51 mouse cellular contexts compared by ENCODE assay signal in the genomic region with DNA sequence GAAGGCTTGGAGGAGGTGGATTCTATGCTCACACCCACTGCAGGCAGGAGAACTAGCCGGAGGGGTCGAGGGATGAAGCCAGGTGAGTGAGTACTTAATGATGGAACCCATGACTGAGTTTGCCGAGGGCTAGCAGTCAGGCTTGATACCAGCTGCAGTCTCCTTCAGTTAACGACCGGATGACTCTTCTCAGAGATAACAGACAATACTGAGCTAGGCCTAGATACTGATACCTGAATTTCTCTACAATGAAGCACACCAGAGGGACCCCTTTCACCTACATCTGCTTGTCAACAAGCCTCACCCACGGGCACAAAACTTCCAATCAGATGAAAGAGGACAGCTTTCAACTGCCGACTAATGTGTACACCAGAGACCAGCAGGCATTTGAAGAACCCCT. TPM values are rescaled to one million over a fixed set of nuclear protein-coding genes. Genes with fewer than 3 reads are reported as not detected.
"Had no signal": no experiment of that assay in that cellular context is flagged by ENCODE, and none has a peak within 500 bp of the region (broad histone marks: within the 10 kb centered on the region; RNA-seq: fewer than 3 reads in every experiment).

No protein-coding gene starts in this region.

- H3K4me3 ChIP-seq: heart, embryonic 10.5 days; heart, embryonic 12.5 days; heart, embryonic 13.5 days; heart, embryonic 15.5 days; hindbrain, embryonic 10.5 days; hindbrain, embryonic 12.5 days; hindbrain, embryonic 13.5 days; hindbrain, embryonic 15.5 days; intestine, embryonic 15.5 days; kidney, embryonic 15.5 days; layer of hippocampus, adult 2 months; left cerebral cortex, adult 2 months had no signal

- H3K36me3 ChIP-seq: heart, embryonic 10.5 days; heart, embryonic 12.5 days; heart, embryonic 13.5 days; heart, embryonic 15.5 days; hindbrain, embryonic 10.5 days; hindbrain, embryonic 12.5 days; hindbrain, embryonic 13.5 days; hindbrain, embryonic 15.5 days; intestine, embryonic 15.5 days; kidney, embryonic 15.5 days had no signal

- H3K4me2 ChIP-seq: heart, embryonic 11.5 days; heart, embryonic 12.5 days; heart, embryonic 13.5 days; heart, embryonic 15.5 days; hindbrain, embryonic 12.5 days; hindbrain, embryonic 13.5 days; hindbrain, embryonic 14.5 days; hindbrain, embryonic 15.5 days; intestine, embryonic 15.5 days; kidney, embryonic 15.5 days had no signal

- H3K27ac ChIP-seq: heart, embryonic 10.5 days; heart, embryonic 13.5 days; heart, embryonic 15.5 days; hindbrain, embryonic 10.5 days; hindbrain, embryonic 12.5 days; hindbrain, embryonic 13.5 days; hindbrain, embryonic 14.5 days; hindbrain, embryonic 15.5 days; hindbrain, postnatal 0 days; intestine, embryonic 15.5 days; kidney, embryonic 15.5 days; kidney, postnatal 0 days; layer of hippocampus, adult 2 months; left cerebral cortex, adult 2 months had no signal

- H3K4me1 ChIP-seq: hindbrain, embryonic 10.5 days; hindbrain, embryonic 12.5 days; hindbrain, embryonic 13.5 days; hindbrain, embryonic 15.5 days; intestine, embryonic 15.5 days; kidney, embryonic 15.5 days had no signal

- H3K9me3 ChIP-seq: heart, embryonic 10.5 days; heart, embryonic 12.5 days; heart, embryonic 13.5 days; heart, embryonic 15.5 days; hindbrain, embryonic 10.5 days; hindbrain, embryonic 12.5 days; hindbrain, embryonic 13.5 days; hindbrain, embryonic 15.5 days; intestine, embryonic 15.5 days; kidney, embryonic 15.5 days had no signal

- H3K27me3 ChIP-seq: heart, embryonic 12.5 days; heart, embryonic 13.5 days; heart, embryonic 15.5 days; hindbrain, embryonic 12.5 days; hindbrain, embryonic 15.5 days; intestine, embryonic 15.5 days; kidney, embryonic 15.5 days had no signal

- H3K9ac ChIP-seq: heart, embryonic 12.5 days; heart, embryonic 13.5 days; heart, embryonic 15.5 days; hindbrain, embryonic 12.5 days; hindbrain, embryonic 13.5 days; hindbrain, embryonic 14.5 days; hindbrain, embryonic 15.5 days; intestine, embryonic 15.5 days; kidney, embryonic 15.5 days had no signal

- DNase-seq: heart, postnatal 10 days; heart, postnatal 14 days; heart, postnatal 36 days; heart, postnatal 4 days; kidney, adult 11 months; kidney, adult 18-20 months; kidney, adult 2 months; kidney, adult 8-10 months; kidney, adult 9 months; kidney, postnatal 10 days; kidney, postnatal 14 days; kidney, postnatal 25 days; kidney, postnatal 36 days; kidney, postnatal 4 days; layer of hippocampus, adult 9-11 months; layer of hippocampus, postnatal 36 days had no signal

- ATAC-seq: hindbrain, embryonic 16.5 days; hindbrain, postnatal 0 days; inflammation-experienced regulatory T-cells, adult 6 months; intestine, embryonic 15.5 days; intestine, embryonic 16.5 days; intestine, postnatal 0 days had no signal

RNA-seq across cellular contexts. Expression of a gene that starts 3.0 kb away (rescaled TPM):
- total RNA-seq: heart, postnatal 10 days; heart, postnatal 14 days; heart, postnatal 25 days; heart, postnatal 36 days; heart, postnatal 4 days; hematopoietic stem cell, adult 5-6 weeks; hindbrain, postnatal 0 days; layer of hippocampus, adult 18-20 months; layer of hippocampus, adult 2 months; layer of hippocampus, adult 8-10 months; layer of hippocampus, postnatal 10 days; layer of hippocampus, postnatal 14 days; layer of hippocampus, postnatal 25 days; layer of hippocampus, postnatal 36 days; left cerebral cortex, adult 18-20 months; left cerebral cortex, adult 2 months had no signal
- polyA plus RNA-seq: heart, embryonic 14.5 days; heart, postnatal 0 days; hindbrain, embryonic 15.5 days; inflammation-experienced regulatory T-cells, adult 6 months; intestine, embryonic 14.5 days; intestine, embryonic 15.5 days; intestine, embryonic 16.5 days; intestine, postnatal 0 days; kidney, adult 2 months; kidney, embryonic 15.5 days; kidney, embryonic 16.5 days; large intestine, adult 2 months had no signal

RNA-seq across cellular contexts. Expression of a gene that starts 50.0 kb away (rescaled TPM):
- total RNA-seq: heart, postnatal 10 days; heart, postnatal 14 days; heart, postnatal 25 days; heart, postnatal 36 days; heart, postnatal 4 days; hematopoietic stem cell, adult 5-6 weeks; hindbrain, postnatal 0 days; layer of hippocampus, adult 18-20 months; layer of hippocampus, adult 2 months; layer of hippocampus, adult 8-10 months; layer of hippocampus, postnatal 10 days; layer of hippocampus, postnatal 14 days; layer of hippocampus, postnatal 25 days; layer of hippocampus, postnatal 36 days; left cerebral cortex, adult 18-20 months; left cerebral cortex, adult 2 months had no signal
- polyA plus RNA-seq: heart, embryonic 10.5 days; heart, embryonic 11.5 days; heart, embryonic 12.5 days; heart, embryonic 13.5 days; heart, embryonic 14.5 days; heart, embryonic 15.5 days; heart, embryonic 16.5 days; heart, postnatal 0 days; hindbrain, embryonic 10.5 days; hindbrain, embryonic 11.5 days; hindbrain, embryonic 12.5 days; hindbrain, embryonic 13.5 days; hindbrain, embryonic 14.5 days; hindbrain, embryonic 15.5 days; hindbrain, embryonic 16.5 days; hindbrain, postnatal 0 days; inflammation-experienced regulatory T-cells, adult 6 months; intestine, embryonic 14.5 days; intestine, embryonic 15.5 days; intestine, embryonic 16.5 days; intestine, postnatal 0 days; kidney, adult 2 months; kidney, embryonic 15.5 days; kidney, embryonic 16.5 days; kidney, postnatal 0 days; large intestine, adult 2 months had no signal

RNA-seq across cellular contexts. Expression of a gene that starts 52.5 kb away (rescaled TPM):
- total RNA-seq: hindbrain, postnatal 0 days had no signal
